Mouse (Mus musculus): ENCODE data around the gene Sel1l3. TPM values are rescaled to one million over a fixed set of nuclear protein-coding genes. Genes with fewer than 3 reads are reported as not detected.

Sel1l3 gene
- total and polyA plus RNA-seq, 3 experiments, result 0.28 to 0.76 (median 0.34) TPM

DNA sequence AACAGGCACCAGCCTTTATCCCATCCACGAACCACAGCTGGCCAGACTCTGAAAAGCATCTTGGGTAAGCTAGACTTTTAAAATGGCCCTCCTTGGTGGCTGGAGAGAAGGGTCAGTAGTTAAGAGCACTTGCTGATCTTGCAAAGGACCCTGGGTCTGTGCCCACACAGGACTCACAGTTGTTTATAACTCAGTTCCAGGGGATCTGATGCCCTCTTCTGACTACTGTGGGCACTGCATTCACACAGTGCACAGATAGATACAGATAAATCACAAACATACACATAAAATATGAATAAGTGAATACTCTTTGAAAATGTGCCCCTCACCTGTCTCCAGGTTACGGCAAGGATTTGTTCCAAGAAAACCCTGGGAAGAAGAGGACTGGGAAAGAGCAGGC is 79.7 kb downstream of the Sel1l3 start:
- dilution Hi-C loops (cut with MboI; ENCODE audit: extremely low pct_ligation_motif_present, extremely low pct_unique_long_range_greater_than_20kb, low sequenced_read_pairs), result no loop called here
- TF ChIP-seq SMC3 (IDR thresholded peaks at IDR 0.05; ENCODE audit: low read depth, low read length), result peak; percentile 25; the same call in 1 of the 2 replicates
- TF ChIP-seq RAD21 (IDR thresholded peaks at IDR 0.05; ENCODE audit: low read depth, low read length), result peak; percentile 39
- no peak for TF ChIP-seq MYC (IDR thresholded peaks at IDR 0.05; ENCODE audit: low read depth, low read length)
- TF ChIP-seq PAX5 (IDR thresholded peaks at IDR 0.05; ENCODE audit: low read length), result no peak
- no peak for TF ChIP-seq MAZ (IDR thresholded peaks at IDR 0.05; ENCODE audit: low read depth, low read length)
- TF ChIP-seq CTCF (conservative IDR thresholded peaks at IDR 0.05 in 1 of 2, IDR thresholded peaks at IDR 0.05 in 1 of 2; ENCODE audit: low read depth in 2 of 2, low read length in 2 of 2), result peak; percentile 26 to 50; a peak in 2 of 4 replicates
- no peak for TF ChIP-seq MAFK (IDR thresholded peaks at IDR 0.05; ENCODE audit: insufficient replicate concordance, low read length)
- Histone ChIP-seq H3K36me3 (replicated peaks in 1 of 2; ENCODE audit: control insufficient read depth in 1 of 2, insufficient read depth in 1 of 2, low read length in 1 of 2) (no peaks in the 10 kb centered on the region), H3K4me3 (replicated peaks in 1 of 3; ENCODE audit: low read depth in 2 of 3, low read length in 2 of 3, poor library complexity in 1 of 3) (no peak overlapping the region), H3K4me2 (ENCODE audit: insufficient read depth, low read depth, poor library complexity, severe bottlenecking) (no peak overlapping the region), H3K9me3 (replicated peaks; ENCODE audit: low read length) (no peaks in the 10 kb centered on the region), H3K27ac (ENCODE audit: insufficient read depth, low read depth) (no peak overlapping the region), H3K27me3 (replicated peaks) (no peaks in the 10 kb centered on the region), H3K9ac (ENCODE audit: insufficient read depth, low read depth) (no peak overlapping the region), H3K4me1 (ENCODE audit: control insufficient read depth in 1 of 2, insufficient read depth in 2 of 2) (peaks cover 8 to 44% of the 10 kb centered on the region in 2 experiments), H3K79me2 (replicated peaks; ENCODE audit: control insufficient read depth, extremely low read depth, insufficient read depth, poor library complexity, severe bottlenecking) (no peaks in the 10 kb centered on the region)
- DNase-seq (ENCODE audit: extremely low read depth), result no peak
- in situ Hi-C loops (cut with MboI; ENCODE audit: low pct_ligation_motif_present, low pct_unique_long_range_greater_than_20kb, low sequenced_read_pairs), result no loop called here

DNA sequence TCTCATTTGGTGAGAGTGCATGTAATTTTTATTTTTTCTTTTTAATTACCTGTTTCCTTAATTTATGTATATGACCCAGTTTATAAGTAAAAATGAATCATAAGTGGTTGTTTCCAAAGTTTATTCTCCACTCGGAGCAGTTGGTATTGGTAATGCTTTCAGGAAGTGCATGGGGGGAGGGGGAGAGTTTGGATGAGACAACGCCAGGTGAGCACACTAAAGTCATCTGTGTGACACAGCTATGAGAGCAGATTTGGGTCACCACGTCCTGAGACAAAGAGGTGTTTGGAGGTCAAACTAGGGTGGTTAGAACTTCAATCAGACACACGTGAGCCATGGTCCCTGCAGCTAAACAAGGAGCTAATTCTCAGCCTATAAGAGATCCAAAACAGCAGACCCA is 89.0 kb downstream of the Sel1l3 start:
- dilution Hi-C loops (cut with MboI; ENCODE audit: extremely low pct_ligation_motif_present, extremely low pct_unique_long_range_greater_than_20kb, low sequenced_read_pairs), result no loop called here
- DNase-seq (ENCODE audit: extremely low read depth), result no peak
- no peak overlapping the region for H3K4me3 ChIP-seq (replicated peaks in 1 of 3; ENCODE audit: low read depth in 2 of 3, low read length in 2 of 3, poor library complexity in 1 of 3)

More for the DNA sequence above, 89.0 kb downstream of the Sel1l3 start:
- Histone ChIP-seq H3K4me1 (ENCODE audit: control insufficient read depth in 1 of 2, insufficient read depth in 2 of 2) (peaks cover 4 to 14% of the 10 kb centered on the region in 2 experiments; a peak in 2 of 4 replicates), H3K27ac (ENCODE audit: insufficient read depth, low read depth) (no peak overlapping the region), H3K27me3 (replicated peaks) (no peaks in the 10 kb centered on the region), H3K4me2 (ENCODE audit: insufficient read depth, low read depth, poor library complexity, severe bottlenecking) (no peak overlapping the region), H3K79me2 (replicated peaks; ENCODE audit: control insufficient read depth, extremely low read depth, insufficient read depth, poor library complexity, severe bottlenecking) (no peaks in the 10 kb centered on the region), H3K9ac (ENCODE audit: insufficient read depth, low read depth) (no peak overlapping the region), H3K36me3 (replicated peaks in 1 of 2; ENCODE audit: control insufficient read depth in 1 of 2, insufficient read depth in 1 of 2, low read length in 1 of 2) (no peaks in the 10 kb centered on the region), H3K9me3 (replicated peaks; ENCODE audit: low read length) (no peaks in the 10 kb centered on the region)
- in situ Hi-C loops (cut with MboI; ENCODE audit: low pct_ligation_motif_present, low pct_unique_long_range_greater_than_20kb, low sequenced_read_pairs), result loop anchor here (10.0 kb wide), 1 partner anchor 260 kb away; no protein-coding TSS in a partner anchor
- TF ChIP-seq SMC3 (IDR thresholded peaks at IDR 0.05; ENCODE audit: low read depth, low read length), result no peak
- TF ChIP-seq ELF1 (IDR thresholded peaks at IDR 0.05; ENCODE audit: low read depth, low read length), result no peak
- TF ChIP-seq E2F4 (IDR thresholded peaks at IDR 0.05; ENCODE audit: insufficient replicate concordance, low read depth, low read length), result no peak
- TF ChIP-seq CTCF (conservative IDR thresholded peaks at IDR 0.05 in 1 of 2, IDR thresholded peaks at IDR 0.05 in 1 of 2; ENCODE audit: low read depth in 2 of 2, low read length in 2 of 2), result no peak
- TF ChIP-seq POLR2AphosphoS2 (IDR thresholded peaks at IDR 0.05; ENCODE audit: low read depth, low read length), result no peak
- no peak for TF ChIP-seq TBP (conservative IDR thresholded peaks at IDR 0.05; ENCODE audit: low read depth, low read length)
- TF ChIP-seq CHD1 (IDR thresholded peaks at IDR 0.05; ENCODE audit: low read depth, low read length), result no peak
- no peak for TF ChIP-seq PAX5 (IDR thresholded peaks at IDR 0.05; ENCODE audit: low read length)
- no peak for TF ChIP-seq MAFK (IDR thresholded peaks at IDR 0.05; ENCODE audit: insufficient replicate concordance, low read length)
- no peak for TF ChIP-seq MYC (IDR thresholded peaks at IDR 0.05; ENCODE audit: low read depth, low read length)
- TF ChIP-seq NRF1 (IDR thresholded peaks at IDR 0.05; ENCODE audit: low read depth, low read length), result no peak
- TF ChIP-seq RCOR1 (conservative IDR thresholded peaks at IDR 0.05; ENCODE audit: low read depth, low read length), result no peak
- no peak for TF ChIP-seq ETS1 (conservative IDR thresholded peaks at IDR 0.05; ENCODE audit: low read depth, low read length)
- TF ChIP-seq ZC3H11A (IDR thresholded peaks at IDR 0.05; ENCODE audit: low read depth, low read length), result no peak
- no peak for TF ChIP-seq ZNF384 (IDR thresholded peaks at IDR 0.05; ENCODE audit: low read depth, low read length)
- no peak for TF ChIP-seq USF2 (conservative IDR thresholded peaks at IDR 0.05; ENCODE audit: low read depth, low read length)
- no peak for TF ChIP-seq NELFE (IDR thresholded peaks at IDR 0.05; ENCODE audit: low read depth, low read length)
- TF ChIP-seq ZKSCAN1 (IDR thresholded peaks at IDR 0.05; ENCODE audit: borderline replicate concordance, low read depth, low read length), result no peak
- TF ChIP-seq UBTF (IDR thresholded peaks at IDR 0.05; ENCODE audit: low read depth, low read length), result no peak

Data from CH12.LX (cell line).